Mouse (Mus musculus) spleen, adult 2 months (tissue): ENCODE data around the gene Isg15.

Experiments used
- CTCF ChIP-seq: fragments of 200-500 bp; IDR thresholded peaks from 2 replicates; pipeline ENCODE4 v1.5.1; 2011; ENCODE audit warnings: mild to moderate bottlenecking, inconsistent platforms; ENCODE audit not compliant: insufficient read depth, insufficient read length, insufficient replicate concordance; ENCODE audit errors: extremely low read depth
- POLR2A ChIP-seq: fragments of 200-500 bp; IDR thresholded peaks from 2 replicates; pipeline ENCODE4 v1.6.1; 2011; ENCODE audit warnings: low read depth, low read length, inconsistent platforms

DNA sequence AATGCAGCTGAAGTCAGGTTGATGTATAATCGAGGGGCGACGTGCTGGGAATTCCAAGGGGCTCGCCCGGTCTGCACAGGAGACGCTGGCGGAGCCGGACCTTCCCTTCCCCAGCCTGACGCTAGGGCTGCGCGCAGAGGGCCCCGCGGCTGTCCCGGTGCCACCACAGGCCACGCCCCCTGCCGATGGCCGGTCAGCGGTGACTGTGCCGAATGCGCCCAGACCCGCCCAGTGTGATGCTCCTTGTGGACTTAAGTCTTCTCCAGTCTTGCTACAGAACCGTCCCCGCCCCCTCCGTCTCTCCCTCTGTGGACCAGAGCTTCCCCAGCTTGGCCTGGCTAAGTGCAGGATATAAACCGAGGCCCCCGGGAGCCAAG lies 2.8 kb downstream of the Isg15 start:
- TF ChIP-seq CTCF (no peak), POLR2A (no peak)
